Mouse (Mus musculus): ENCODE measurements around the gene Olfr896-ps1.

The Olfr896-ps1 gene

GRCm38 (mm10) chr9:38290807-38291206, at the start of gene Olfr896-ps1:
TSS of gene Olfr896-ps1 (plus strand) at chr9:38291107.
- no peak for DNase-seq (ENCODE audit: low read depth, low spot score)

GRCm38 (mm10) chr9:38252474-38252873, 38.4 kb upstream of the Olfr896-ps1 start, which contains the start of gene Olfr143:
TSS of gene Olfr143 (plus strand) at chr9:38252774.
- no peak for DNase-seq (ENCODE audit: low read depth, low spot score)

DNA sequence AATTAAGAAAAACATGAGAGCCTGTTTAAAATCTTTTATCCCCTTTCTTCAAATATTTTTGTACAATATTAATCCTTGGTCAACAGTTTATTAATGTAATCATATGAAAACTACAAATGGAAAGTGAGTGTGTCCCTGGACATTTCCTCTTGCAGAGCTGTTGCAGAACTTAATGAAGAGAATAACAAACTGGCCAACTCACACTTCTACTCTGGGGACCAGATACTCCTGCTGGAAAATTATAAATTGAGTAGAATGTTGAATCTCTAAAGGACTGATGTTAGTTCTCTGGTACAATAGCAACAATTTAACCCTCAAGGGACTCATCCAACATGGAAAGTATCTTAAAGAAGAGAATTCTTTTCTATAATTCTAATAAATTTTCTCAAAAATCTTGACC, 23.4 kb upstream of the Olfr896-ps1 start, which contains the start of gene Olfr895:
Olfr895 (plus strand) TSS at position 301 of the 400 bp plus-strand sequence.
- DNase-seq (ENCODE audit: low read depth, low spot score): no peak

DNA sequence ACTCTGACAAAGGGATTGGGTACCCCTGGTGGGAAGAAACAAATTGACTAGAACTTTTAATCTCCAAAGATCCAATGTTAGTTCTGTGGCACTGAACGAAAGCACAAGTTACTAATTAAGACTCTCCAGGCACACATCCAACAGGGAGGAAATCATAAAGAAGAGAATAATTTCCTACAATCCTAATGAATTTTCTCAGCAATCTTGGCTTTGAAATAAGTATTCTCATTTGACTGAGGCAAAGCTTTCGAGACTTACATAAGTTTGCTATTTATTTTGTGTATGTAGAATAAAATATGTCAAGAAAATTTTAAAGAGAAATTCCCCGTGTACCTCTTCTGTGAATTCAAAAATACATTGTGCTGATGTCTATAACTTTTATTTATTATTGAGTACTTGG, 37.9 kb downstream of the Olfr896-ps1 start, which contains the start of gene Olfr25:
Olfr25 (plus strand) TSS at position 301 of the 400 bp plus-strand sequence.
- DNase-seq (ENCODE audit: low read depth, low spot score): no peak
